Mouse (Mus musculus) kidney, embryonic 16.5 days (tissue): ENCODE results near the gene Cfap43. TPM values are rescaled to one million over a fixed set of nuclear protein-coding genes. Genes with fewer than 3 reads are reported as not detected.

Experiments used
- ATAC-seq: fragments of 200-750 bp; cut with Nextera tagmentation; 2 replicates; pipeline ENCODE4 v1.8.0; 2017; ENCODE audit warnings: moderate TSS enrichment; ENCODE audit not compliant: low FRiP score, low TSS enrichment
- H3K27ac ChIP-seq: fragments of 300-500 bp; sonication (generic); 2 replicates; pipeline ENCODE4 v1.5.1; 2014; ENCODE audit warnings: low read length
- H3K27me3 ChIP-seq: fragments of 300-500 bp; sonication (generic); 2 replicates; pipeline ENCODE4 v1.6.1; 2014; ENCODE audit warnings: low read length, control low read depth, mixed read lengths; ENCODE audit not compliant: insufficient read depth
- H3K36me3 ChIP-seq: fragments of 300-500 bp; sonication (generic); 2 replicates; pipeline ENCODE4 v1.6.1; 2014; ENCODE audit warnings: low read length, control low read depth, mixed read lengths; ENCODE audit not compliant: insufficient read depth
- H3K4me1 ChIP-seq: fragments of 300-500 bp; sonication (generic); 2 replicates; pipeline ENCODE4 v1.6.1; 2014; ENCODE audit warnings: low read length, control low read depth, mixed read lengths; ENCODE audit not compliant: insufficient read depth
- H3K4me2 ChIP-seq: fragments of 300-500 bp; sonication (generic); replicated peaks from 2 replicates; pipeline ENCODE4 v1.6.1; 2014; ENCODE audit warnings: low read depth, low read length
- H3K4me3 ChIP-seq: fragments of 300-500 bp; sonication (generic); 2 replicates; pipeline ENCODE4 v1.5.1; 2014; ENCODE audit warnings: mild to moderate bottlenecking, low read length
- H3K9ac ChIP-seq: fragments of 300-500 bp; sonication (generic); replicated peaks from 2 replicates; pipeline ENCODE4 v1.6.1; 2014; ENCODE audit warnings: low read length
- H3K9me3 ChIP-seq: fragments of 300-500 bp; sonication (generic); 2 replicates; pipeline ENCODE4 v1.6.1; 2016; ENCODE audit warnings: low read length, control low read depth
- WGBS: fragments of 180-500 bp; shearing (Covaris S2); extraction: QIAGEN DNeasy Blood & Tissue Kit; methylation state at CpG from one replicate; pipeline ENCODE4 v1.1.7; 2014; 5-methylcytosine and 5-hydroxymethylcytosine counted together
- polyA plus RNA-seq: library from polyadenylated mRNA; unstranded; fragments of >200 nt; fragmentation: Nextera tagmentation; extraction: Ambion mirVana; gene quantifications from 2 replicates; pipeline ENCODE4 v1.2.1, GENCODE M21; 2015

The Cfap43 gene
- polyA plus RNA-seq, 1 experiment from 2014 or later = 0.05 TPM

DNA sequence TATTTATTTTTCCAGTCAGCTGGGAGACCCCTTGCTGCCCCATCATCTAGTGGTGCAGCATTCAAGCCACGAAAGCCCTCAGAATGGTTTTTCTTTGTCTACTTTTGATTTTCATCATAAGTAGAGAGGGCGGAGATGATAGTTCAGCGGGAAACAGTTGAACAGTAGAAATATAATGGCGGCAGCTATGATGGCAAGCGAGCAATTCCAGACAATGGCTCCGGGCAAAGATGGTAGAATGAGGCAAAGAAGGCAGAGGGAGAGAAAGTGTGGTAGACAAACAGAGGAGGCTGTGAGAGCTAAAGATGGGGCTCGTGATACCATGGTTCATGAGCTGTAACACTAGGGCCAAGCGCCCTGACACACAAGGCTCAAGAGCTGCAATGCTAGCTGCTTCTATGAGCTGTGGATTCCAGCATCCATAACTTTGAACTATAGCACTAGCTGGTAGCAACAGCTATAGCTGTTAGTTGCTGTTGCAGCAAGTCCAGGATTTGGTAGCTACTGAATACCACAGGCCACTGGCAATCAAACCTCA is 213.2 kb downstream of the Cfap43 start:
- Histone ChIP-seq H3K9ac (no peak overlapping the region), H3K9me3 (no peaks in the 10 kb centered on the region), H3K4me2 (no peak overlapping the region), H3K36me3 (no peaks in the 10 kb centered on the region), H3K4me3 (no peak overlapping the region), H3K4me1 (no peaks in the 10 kb centered on the region), H3K27ac (no peak overlapping the region), H3K27me3 (no peaks in the 10 kb centered on the region)
- WGBS = 89% methylated on average over 8 of the region's 8 CpGs
- ATAC-seq = no peak

DNA sequence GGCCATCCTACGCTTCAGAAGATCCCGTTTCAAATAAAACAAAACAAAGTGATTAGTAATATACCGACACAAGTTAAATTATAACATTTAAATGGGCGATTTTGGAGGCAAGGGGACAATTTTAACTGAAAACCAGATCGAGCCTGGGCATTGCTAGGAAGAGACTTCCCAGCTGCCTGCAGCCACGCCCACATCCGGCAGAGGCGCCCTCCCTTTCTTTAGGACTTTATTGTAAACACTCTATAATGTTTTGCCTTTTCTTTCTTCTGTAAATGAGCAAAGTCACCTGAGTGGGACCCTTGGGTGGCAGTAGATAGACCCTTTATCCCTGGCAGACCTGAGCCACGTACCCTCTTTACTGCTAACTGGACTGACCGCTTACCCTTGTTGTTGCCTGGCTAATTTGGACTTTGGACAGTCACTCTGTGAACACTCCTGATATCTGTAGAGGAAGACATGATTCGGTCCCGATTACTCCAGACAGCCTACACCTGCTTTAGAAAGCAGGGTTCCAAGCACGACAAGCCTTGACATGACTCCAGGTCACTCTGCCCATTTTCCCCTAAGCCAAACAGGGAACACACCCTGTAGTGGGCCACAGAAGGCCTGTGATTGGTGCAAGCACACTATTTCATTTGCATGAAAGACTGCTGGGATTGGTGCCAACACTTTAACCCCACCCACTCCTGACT is 213.9 kb downstream of the Cfap43 start:
- WGBS = 67% methylated on average over 13 of the region's 13 CpGs
- no peak overlapping the region for H3K9ac ChIP-seq
- H3K9me3 ChIP-seq = no peaks in the 10 kb centered on the region
- H3K4me2 ChIP-seq = no peak overlapping the region
- H3K4me1 ChIP-seq = 0 out of 2 replicates have a peak, but pooled peaks cover under 1% of the 10 kb centered on the region
- H3K27ac ChIP-seq = no peak overlapping the region
- H3K27me3 ChIP-seq = no peaks in the 10 kb centered on the region
- no peak for ATAC-seq
- H3K4me3 ChIP-seq = no peak overlapping the region
- H3K36me3 ChIP-seq = no peaks in the 10 kb centered on the region

DNA sequence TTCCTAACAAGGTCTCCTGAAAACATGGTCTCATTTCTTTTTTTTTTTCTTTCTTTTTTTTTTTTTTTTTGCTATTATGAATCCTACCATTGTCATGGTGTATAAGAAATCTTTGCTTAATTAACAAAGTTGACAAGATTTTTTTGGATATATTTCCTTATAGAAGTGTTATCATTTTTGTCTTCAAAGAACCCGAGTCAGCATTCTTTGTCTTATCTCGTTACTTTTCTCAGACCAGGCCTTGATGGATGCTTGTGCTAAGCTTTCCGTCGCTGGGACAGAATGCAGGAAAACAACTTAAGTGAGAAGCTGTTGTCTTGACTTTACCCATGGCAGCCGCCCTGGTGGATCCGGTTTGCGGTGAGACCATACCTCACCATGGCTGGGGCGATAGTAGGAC is 218.6 kb downstream of the Cfap43 start:
- H3K27ac ChIP-seq = no peak overlapping the region
- no peak overlapping the region for H3K4me3 ChIP-seq
- no peaks in the 10 kb centered on the region for H3K36me3 ChIP-seq
- no peak overlapping the region for H3K9ac ChIP-seq
- no peak for ATAC-seq
- H3K27me3 ChIP-seq = no peaks in the 10 kb centered on the region
- H3K4me2 ChIP-seq = no peak overlapping the region
- 85% methylated on average over 8 of the region's 8 CpGs for WGBS
- peaks cover 6% of the 10 kb centered on the region; the same call in 1 of the 2 replicates for H3K4me1 ChIP-seq
- H3K9me3 ChIP-seq = no peaks in the 10 kb centered on the region

DNA sequence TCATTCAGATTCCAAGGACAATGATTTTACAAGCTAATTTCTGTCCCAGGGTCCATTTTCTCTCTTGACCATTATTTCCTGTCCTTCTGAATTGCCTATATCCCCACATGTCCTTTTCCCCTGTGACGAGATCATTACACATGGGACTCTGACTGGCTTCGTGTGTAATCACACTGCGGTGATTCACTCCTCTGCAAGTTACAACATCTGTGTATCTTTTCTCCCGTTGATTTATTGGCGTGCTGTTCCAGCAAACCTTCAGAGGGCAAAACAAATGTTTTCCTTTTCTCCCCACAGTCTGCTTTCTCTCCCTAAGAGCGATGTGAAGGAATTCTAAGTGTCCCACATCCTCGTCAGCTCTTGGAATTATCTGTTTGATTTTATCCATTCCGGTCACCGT is 219.3 kb downstream of the Cfap43 start:
- Histone ChIP-seq H3K4me3 (no peak overlapping the region), H3K36me3 (no peaks in the 10 kb centered on the region), H3K27me3 (no peaks in the 10 kb centered on the region), H3K9ac (no peak overlapping the region), H3K4me2 (no peak overlapping the region), H3K27ac (no peak overlapping the region), H3K9me3 (no peaks in the 10 kb centered on the region), H3K4me1 (peaks cover 6% of the 10 kb centered on the region; the same call in 1 of the 2 replicates)
- no peak for ATAC-seq
- 31% methylated on average over 9 of the region's 9 CpGs for WGBS

DNA sequence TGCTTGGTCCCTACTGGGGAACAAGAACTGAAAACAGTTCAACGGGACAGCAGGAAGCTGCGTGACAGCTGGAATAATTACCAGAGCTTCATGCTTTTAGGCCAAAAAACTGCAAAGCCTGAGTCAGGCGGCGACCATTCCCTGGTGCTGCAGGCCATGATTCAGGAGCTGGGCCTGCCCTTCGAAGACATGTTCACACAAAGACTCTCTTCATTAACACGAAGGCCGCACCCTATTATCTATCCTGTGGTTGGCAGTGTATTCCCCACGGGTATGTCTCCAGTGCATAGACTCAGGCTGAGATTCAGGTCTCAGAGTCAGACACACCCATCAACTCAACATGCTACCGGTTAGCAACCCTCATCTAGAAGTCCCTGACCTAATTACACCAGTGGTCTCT is 220.8 kb downstream of the Cfap43 start:
- WGBS = 70% methylated on average over 9 of the region's 9 CpGs
- H3K4me1 ChIP-seq = peaks cover 6% of the 10 kb centered on the region; the same call in 1 of the 2 replicates
- H3K9me3 ChIP-seq = no peaks in the 10 kb centered on the region
- H3K27ac ChIP-seq = no peak overlapping the region
- H3K4me2 ChIP-seq = no peak overlapping the region
- no peak overlapping the region for H3K4me3 ChIP-seq
- ATAC-seq = no peak
- no peak overlapping the region for H3K9ac ChIP-seq
- no peaks in the 10 kb centered on the region for H3K36me3 ChIP-seq
- no peaks in the 10 kb centered on the region for H3K27me3 ChIP-seq

DNA sequence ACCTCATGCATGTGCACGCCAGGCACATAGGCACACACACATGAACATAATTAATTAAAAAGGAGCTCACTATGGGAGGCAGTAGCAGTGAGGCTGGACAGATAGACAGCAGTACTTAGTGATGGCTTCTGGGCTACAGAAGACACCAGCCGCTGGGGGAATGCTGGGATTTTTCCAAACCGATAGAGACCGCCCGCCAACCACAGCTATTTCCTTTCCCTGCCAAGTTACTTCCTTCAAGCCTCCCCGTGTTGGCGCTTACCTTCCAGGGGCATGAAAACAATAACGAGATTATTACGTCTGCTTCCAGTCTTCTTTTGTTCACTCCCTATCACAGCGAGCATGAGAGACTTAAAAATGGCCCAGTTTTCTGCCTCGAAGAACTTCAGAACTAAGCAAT is 222.0 kb downstream of the Cfap43 start:
- 88% methylated on average over 11 of the region's 11 CpGs for WGBS
- no peak overlapping the region for H3K9ac ChIP-seq
- H3K36me3 ChIP-seq = no peaks in the 10 kb centered on the region
- no peak for ATAC-seq
- no peak overlapping the region for H3K4me2 ChIP-seq
- H3K4me1 ChIP-seq = peaks cover 6% of the 10 kb centered on the region; the same call in 1 of the 2 replicates
- no peak overlapping the region for H3K4me3 ChIP-seq
- no peaks in the 10 kb centered on the region for H3K27me3 ChIP-seq
- H3K27ac ChIP-seq = no peak overlapping the region
- H3K9me3 ChIP-seq = no peaks in the 10 kb centered on the region

DNA sequence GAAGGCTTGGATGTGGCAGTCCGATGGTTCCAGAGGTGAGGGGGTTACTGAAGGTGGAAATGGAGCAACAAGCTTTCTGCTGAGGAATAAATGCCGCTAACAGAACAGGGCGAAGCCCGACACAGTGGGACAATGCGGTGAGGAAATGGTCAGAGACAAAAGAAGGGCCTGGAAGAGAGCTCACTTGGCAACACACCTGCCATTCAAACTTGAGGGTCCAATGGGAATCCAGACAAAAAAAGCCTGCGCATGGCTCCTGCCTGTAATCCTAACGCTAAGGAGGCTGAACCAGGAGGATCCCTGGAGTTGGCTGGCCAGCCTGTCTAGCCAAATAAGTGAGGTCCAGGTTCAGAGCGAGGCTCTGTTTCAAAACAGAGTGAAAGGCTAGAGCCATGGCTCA is 222.7 kb downstream of the Cfap43 start:
- Histone ChIP-seq H3K4me3 (no peak overlapping the region), H3K27me3 (no peaks in the 10 kb centered on the region), H3K9me3 (no peaks in the 10 kb centered on the region), H3K4me2 (no peak overlapping the region), H3K36me3 (no peaks in the 10 kb centered on the region), H3K4me1 (peaks cover 9% of the 10 kb centered on the region), H3K9ac (no peak overlapping the region), H3K27ac (no peak overlapping the region)
- no peak for ATAC-seq
- 93% methylated on average over 8 of the region's 8 CpGs for WGBS

DNA sequence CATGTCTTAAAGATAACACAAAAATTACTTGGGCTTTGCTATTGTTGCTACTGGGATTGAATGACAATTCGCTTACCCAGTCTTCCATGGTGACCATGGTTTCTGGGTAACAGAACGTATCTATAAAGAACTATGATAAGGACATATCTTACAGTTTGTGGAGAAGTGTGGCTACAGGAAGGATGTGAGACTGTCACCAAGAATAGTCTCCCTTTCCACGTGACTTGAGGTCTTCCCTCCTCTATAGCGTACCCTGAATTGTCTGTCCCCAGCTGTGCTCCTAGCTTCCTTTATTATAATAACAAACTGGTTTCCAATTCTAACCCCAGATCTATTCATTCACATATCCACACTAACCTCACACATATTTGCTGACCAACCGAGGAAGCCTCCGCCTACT is 223.4 kb downstream of the Cfap43 start:
- no peaks in the 10 kb centered on the region for H3K9me3 ChIP-seq
- no peaks in the 10 kb centered on the region for H3K36me3 ChIP-seq
- H3K4me2 ChIP-seq = no peak overlapping the region
- H3K27ac ChIP-seq = no peak overlapping the region
- no peak overlapping the region for H3K9ac ChIP-seq
- H3K4me1 ChIP-seq = peaks cover 12% of the 10 kb centered on the region
- WGBS = 94% methylated on average over 6 of the region's 6 CpGs
- no peak overlapping the region for H3K4me3 ChIP-seq
- ATAC-seq = no peak
- H3K27me3 ChIP-seq = no peaks in the 10 kb centered on the region

DNA sequence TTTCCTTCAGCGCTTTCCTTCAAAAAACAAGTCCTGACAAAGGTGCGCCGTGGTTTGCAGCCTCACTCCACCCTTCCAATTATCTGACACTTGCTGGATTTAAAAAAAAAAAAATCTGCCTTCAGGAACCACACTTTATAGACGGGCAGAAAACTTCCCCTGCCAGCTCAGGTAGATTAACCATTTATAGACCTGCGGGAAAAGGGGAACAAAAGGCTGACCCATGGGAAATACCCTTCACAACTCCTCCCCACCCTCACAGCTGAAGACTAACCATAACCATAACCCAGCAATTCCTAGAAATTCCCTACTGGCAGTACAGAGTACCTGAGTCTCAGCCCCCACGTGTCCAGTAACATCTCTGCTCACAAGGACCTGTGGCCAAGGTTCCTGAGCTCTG is 227.1 kb downstream of the Cfap43 start, which contains the start of gene Col17a1:
Gene Col17a1 (minus strand): TSS at position 101 of the 400 bp plus-strand sequence.
- H3K27ac ChIP-seq = no peak within 1 kb of the TSS
- H3K4me2 ChIP-seq = no peak within 1 kb of the TSS
- H3K9me3 ChIP-seq = no peaks in the 10 kb centered on the region
- ATAC-seq = no peak
- H3K27me3 ChIP-seq = no peaks in the 10 kb centered on the region
- 61% methylated on average over 6 of the region's 6 CpGs for WGBS
- no peak within 1 kb of the TSS for H3K9ac ChIP-seq
- peaks cover 5% of the 10 kb centered on the region; the same call in 1 of the 2 replicates for H3K4me1 ChIP-seq
- no peak within 1 kb of the TSS for H3K4me3 ChIP-seq
- H3K36me3 ChIP-seq = no peaks in the 10 kb centered on the region

DNA sequence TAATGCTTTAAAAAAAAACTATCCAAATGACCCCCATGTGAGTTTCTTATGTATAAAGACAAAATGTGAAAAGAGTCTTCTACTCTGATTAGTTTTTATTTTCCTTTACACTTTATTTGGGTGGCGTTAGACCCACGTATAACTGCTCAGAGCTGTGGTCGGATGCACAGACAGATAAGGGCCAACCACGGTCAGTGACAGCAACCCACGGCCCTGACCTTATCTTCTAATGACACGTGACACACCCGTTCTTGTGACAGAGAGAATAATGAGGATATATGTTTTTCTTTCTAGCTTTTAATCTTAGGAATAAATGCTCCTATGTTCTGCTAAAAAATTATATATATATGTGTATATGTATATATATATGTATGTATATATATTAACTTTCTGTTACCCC is 229.5 kb downstream of the Cfap43 start:
- Histone ChIP-seq H3K9ac (no peak overlapping the region), H3K4me3 (no peak overlapping the region), H3K4me1 (peaks cover 5% of the 10 kb centered on the region; the same call in 1 of the 2 replicates), H3K9me3 (no peaks in the 10 kb centered on the region), H3K27me3 (no peaks in the 10 kb centered on the region), H3K36me3 (no peaks in the 10 kb centered on the region), H3K4me2 (no peak overlapping the region), H3K27ac (no peak overlapping the region)
- WGBS = 84% methylated on average over 7 of the region's 7 CpGs
- no peak for ATAC-seq
